Mouse (Mus musculus) stomach, postnatal 0 days (tissue): Measurements from ENCODE around the gene Chchd1.

Experiments used
- CTCF ChIP-seq: IDR thresholded peaks from 2 replicates; pipeline ENCODE4 v1.5.1; 2016; ENCODE audit warnings: antibody characterized with exemption, low read depth, mild to moderate bottlenecking, moderate library complexity
- EP300 ChIP-seq: optimal IDR thresholded peaks from 2 replicates; pipeline ENCODE3; 2016; ENCODE audit warnings: antibody characterized with exemption

DNA sequence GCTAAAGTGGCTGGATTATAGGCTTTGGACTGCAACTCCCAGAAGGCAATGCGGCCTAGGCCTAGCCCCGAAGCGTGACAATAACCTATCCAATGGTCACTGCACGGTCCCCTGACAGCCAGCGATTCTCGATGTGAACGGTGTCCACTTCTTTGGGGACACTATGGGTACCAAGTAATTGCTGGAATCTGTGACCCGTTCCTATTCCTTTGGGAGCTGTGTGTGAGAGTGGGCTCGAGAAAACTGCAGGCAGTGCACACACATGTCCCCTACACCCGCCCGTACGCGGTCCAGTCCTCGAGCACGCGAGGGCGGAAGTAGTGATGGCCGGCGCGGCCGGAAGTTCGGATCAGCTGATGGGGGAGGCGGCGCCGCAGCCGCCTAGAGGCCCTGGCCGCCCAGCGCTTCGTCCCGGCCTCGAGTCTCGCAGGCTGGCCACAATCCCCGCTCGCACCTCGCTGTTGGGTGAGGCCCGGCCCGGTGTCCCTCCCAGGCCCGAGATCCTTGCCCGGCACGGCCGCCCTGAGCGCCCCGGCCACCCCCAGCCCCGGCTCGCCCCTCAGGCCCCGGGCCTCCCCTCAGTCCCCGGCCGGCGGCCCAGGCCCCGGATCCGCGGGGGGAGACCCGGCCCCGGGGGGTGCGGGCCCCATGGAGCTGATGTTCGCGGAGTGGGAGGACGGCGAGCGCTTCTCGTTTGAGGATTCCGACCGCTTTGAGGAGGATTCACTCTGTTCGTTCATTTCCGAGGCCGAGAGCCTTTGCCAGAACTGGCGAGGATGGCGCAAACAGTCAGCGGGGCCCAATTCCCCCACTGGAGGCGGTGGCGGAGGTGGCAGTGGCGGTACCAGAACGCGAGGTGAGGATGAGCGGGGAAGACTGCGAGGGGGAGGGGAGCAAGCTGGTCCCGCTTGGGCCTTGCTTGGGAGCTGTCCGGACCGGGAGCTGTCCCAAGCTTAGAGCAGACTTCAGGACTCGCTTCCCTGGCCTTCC is 4.7 kb downstream of the Chchd1 start, which contains the start of gene Zswim8:
- TF ChIP-seq CTCF: peak; percentile 22
- no peak for TF ChIP-seq EP300
